Mouse (Mus musculus): Measurements from ENCODE around the gene Gpx4. TPM values are rescaled to one million over a fixed set of nuclear protein-coding genes. Genes with fewer than 3 reads are reported as not detected.

Gene Gpx4
- polyA plus RNA-seq (2017; shearing (Covaris generic)): 100 to 1,000 TPM; 450 to 480 TPM

DNA sequence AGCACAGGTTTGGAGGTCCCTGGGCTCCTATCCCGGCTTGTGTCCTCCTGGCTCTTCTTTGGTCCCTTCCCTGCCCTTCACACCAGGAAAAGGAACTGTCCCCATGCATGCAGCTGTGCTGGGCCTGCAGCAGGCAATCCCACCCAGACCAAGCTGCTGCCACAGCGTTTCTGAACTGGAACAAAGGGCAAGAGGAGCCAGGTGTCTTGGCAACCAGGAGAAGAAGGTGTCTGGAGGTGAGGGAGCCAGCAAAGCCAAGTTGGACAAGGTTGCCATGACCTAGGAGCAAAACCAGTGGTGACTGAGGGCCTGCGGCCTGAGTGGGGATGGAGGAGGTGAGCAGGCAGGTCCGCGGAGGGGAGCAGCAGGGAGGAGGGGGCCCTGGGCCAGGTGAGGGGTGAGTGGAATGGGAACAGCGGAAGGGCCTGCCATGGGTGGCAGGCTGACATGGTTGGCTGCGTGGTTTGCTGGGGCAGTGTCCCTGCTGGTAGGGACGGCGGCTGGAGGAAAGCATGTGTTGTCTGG, at the start of gene Gpx4:
Gene Gpx4, plus strand, starts transcription at position 126 of the 525 bp plus-strand sequence.
- no peak for ATAC-seq

DNA sequence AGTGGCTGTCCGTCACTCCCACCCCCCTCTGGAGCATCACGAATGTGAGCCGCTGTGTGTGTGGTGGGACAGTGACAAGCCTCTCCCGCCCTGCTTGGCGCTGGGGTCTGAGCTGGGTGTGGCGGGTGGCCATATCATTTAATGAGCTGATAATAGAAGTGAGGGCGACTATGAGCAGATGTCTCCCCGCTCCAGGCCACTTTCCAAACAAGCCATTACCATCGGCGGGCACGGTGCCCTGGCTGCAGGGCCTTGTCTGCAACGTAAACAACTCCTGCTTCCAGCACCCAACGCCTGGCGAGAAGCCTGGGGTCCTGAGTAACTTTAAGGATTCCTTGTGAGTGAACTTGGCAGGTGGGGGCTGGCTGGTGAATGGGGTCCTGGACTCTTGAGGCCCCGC, 49.1 kb upstream of the Gpx4 start:
- ATAC-seq: no peak

DNA sequence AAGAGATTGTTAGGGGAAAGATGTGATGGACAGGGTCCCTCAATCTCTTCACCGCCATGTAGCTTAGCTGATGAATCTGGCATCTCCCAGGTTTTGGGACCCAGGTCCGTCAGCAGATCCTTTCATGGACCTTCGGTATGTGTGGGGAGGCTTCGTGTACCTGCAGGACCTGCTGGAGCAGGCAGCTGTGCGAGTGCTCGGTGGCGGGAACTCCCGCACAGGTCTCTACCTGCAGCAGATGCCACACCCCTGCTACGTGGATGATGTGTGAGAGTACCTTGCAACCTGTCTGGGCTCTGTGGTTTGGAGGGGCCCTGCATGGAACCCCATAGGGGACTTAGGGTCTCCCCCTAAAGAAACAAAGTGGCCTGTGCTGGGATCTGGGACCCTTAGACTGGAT, 45.0 kb upstream of the Gpx4 start:
- ATAC-seq: no peak

DNA sequence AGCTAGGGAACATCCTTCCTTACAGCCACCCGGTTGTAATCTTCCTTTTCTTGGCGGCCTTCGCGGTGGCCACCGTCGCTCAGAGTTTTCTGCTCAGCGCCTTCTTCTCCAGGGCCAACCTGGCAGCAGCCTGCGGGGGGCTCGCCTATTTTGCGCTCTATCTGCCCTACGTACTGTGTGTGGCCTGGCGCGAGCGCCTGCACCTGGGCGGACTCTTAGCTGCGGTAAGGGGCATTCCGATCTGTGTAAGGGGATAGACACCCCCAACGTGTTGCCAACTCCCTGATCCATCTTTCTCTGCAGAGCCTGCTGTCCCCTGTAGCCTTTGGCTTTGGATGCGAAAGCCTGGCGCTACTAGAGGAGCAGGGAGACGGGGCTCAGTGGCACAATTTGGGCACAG, 44.1 kb upstream of the Gpx4 start:
- ATAC-seq: no peak

DNA sequence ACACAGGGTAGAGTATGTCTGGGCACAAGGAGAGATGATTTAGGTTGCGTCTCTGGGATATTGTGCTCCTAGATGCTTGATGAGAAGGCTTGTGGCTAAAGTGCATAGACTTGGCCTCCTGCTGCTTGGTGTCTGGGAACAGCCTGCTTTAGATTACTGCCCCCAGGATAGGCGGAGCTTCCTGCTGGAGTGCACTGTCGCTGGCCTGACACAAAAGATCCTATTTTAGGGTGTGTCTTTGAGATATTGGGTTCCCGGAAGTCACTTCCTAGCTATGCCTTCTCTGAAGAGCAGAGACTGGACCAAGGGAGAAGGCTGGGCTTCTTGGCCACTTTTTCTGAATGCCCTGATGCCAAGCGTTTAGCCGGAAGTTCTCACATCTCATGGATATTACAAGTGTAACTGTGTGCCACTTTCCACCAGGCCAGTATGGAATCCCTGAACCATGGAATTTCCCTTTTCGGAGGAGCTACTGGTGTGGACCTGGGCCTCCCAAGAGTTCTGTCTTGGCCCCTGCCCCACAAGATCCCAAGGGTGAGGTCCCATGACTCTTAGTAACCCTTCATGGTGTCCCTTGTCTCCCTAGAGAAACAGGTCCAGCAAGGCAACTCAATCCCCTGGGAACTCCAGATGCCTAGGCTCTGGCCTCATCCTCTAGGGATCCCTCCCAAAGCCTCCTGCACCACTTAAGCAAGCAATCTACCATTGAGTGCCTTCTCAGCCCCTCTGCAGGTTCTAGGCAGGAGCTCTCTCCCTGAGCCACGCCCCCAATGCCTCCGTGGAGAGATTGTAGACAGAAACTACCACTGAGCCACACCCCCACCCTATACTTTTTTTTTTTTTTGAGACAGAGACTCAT, 43.4 kb upstream of the Gpx4 start:
- no peak for ATAC-seq

DNA sequence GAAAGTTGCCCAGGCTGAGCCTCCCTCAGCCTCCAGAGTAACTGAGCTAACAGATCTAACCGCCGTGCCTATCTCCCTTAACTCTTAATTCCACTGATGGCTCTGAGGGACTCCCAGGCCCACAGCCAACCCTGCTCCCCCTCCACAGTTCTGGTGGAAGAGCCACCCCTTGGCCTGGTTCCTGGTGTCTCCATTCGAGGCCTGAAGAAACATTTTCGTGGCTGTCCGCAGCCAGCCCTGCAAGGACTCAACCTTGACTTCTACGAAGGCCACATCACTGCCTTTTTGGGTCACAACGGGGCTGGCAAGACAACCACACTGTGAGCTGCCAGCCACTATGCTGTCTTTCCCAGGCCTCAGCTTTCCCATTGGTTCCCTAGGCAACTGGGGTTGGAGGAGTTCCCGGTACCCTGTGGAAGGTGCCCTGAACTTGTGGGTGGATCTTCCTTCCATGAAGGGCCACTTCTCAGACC, 42.7 kb upstream of the Gpx4 start:
- ATAC-seq: no peak

DNA sequence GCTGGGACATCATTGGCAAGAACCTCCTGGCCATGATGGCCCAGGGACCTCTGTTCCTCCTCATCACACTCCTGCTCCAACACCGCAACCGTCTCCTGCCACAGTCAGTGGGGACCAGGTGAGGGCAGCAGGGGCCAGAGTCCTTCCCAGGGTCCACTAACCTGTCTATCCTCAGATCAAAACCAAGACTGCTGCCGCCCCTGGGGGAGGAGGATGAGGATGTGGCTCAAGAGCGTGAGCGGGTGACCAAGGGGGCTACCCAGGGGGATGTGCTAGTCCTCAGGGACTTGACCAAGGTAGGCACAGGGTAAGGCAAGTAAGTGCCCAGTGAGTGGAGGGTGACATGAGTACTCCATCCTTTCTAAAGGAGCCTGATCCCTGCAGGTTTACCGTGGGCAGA, 35.2 kb upstream of the Gpx4 start:
- no peak for ATAC-seq

DNA sequence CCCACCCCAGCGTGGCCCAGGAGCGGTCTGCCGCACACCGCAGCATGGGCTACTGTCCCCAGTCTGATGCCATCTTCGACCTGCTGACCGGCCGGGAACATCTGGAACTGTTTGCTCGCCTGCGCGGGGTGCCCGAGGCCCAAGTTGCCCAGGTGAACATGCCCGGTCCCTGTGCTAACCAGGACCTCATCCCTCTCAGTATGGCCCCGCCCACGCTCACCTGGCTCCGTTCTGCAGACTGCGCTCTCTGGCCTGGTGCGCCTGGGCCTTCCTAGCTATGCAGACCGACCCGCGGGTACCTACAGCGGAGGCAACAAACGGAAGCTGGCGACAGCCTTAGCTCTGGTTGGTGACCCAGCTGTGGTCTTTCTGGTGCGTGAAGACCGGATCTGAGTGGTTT, 33.4 kb upstream of the Gpx4 start:
- ATAC-seq: no peak

DNA sequence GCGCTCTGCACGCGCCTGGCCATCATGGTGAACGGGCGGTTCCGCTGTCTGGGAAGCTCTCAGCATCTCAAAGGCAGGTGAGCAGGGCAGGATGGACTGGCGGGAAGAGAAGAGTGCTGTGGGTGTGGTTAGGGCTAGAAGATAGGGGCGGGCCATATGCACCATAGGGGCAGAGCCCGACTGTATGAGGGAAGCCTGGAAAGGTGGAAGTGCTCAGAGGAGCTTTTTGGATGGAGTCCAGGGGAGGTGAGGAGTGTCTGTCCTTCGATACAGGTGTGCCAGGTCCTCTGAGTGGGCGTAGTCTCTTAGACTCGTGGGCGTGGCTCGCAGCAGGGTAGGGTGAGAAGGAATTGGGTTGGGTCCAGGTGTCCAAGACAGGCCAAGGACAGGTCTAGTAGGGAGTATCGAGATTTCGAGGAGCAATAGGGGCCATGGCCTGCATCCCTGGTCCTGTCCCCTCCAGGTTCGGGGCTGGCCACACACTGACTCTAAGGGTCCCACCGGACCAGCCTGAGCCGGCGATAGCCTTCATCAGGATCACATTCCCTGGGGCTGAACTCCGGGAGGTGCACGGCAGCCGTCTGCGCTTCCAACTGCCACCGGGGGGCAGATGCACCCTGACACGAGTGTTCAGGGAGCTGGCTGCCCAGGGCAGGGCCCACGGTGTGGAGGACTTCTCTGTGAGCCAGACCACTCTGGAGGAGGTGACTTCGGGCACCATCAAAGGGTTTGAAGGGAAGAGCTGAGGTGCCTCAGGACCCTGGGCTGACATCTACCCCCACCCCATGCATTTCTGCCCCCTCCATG, 32.3 kb upstream of the Gpx4 start:
- no peak for ATAC-seq

DNA sequence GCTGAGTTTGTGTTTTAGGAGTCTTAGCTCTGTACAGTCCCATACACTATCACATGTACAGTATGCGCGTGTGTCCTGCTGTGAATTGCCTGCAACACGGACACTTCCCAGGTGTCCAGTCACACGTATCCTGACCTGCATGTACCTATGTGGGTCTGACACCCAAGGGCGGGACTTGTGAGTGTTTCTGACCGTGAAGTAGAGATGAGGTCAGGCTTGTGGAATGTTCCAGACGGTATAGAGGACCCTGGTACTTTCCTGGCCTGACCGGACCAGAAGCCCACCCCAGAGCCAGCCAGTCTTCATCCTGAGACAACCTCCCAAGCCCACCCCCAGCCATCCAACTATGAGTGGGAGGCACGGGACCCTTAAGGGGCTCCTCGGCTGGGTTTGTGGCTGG, 31.4 kb upstream of the Gpx4 start:
- no peak for ATAC-seq

DNA sequence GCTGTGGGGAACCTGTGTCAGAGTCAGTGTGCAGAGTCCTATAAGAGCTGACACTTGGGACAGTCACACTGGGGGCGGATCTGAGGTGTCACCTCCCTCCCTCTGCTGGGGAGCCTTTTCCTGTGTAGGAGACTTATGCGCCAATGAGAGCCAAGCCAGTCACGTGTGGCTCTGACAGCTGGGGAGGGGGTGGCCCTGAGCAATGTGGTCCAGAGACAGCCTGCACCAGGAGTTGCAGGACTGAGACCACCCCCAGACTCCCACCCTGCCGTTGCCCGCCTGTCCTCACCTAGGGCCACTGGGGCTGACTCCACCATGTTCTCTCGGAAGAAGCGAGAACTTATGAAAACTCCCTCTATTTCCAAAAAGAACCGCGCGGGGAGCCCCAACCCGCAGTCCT, 30.5 kb upstream of the Gpx4 start, which contains the start of gene Arhgap45:
Gene Arhgap45, plus strand, starts transcription at position 143 of the 400 bp plus-strand sequence.
- peak; percentile 86 for ATAC-seq

DNA sequence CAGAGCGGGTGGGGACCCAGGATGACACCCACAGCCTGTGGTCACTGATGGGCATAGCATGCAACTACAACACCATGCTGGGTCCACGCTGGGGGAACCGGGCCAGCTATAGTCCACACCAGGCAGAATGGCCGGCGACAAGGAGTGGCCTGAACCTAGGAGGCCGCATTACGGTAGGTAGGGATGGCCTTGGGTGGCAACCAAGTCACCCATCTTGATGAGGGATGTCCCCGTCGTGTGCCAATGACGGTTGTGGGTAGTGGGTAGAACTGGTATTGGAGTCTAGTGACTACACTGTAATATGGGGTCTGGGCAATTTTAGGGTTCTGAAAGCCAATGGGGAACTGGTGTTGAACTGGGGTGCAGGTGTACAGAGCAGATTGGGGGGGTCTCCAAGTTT, 30.0 kb upstream of the Gpx4 start:
- peak; percentile 28 for ATAC-seq

DNA sequence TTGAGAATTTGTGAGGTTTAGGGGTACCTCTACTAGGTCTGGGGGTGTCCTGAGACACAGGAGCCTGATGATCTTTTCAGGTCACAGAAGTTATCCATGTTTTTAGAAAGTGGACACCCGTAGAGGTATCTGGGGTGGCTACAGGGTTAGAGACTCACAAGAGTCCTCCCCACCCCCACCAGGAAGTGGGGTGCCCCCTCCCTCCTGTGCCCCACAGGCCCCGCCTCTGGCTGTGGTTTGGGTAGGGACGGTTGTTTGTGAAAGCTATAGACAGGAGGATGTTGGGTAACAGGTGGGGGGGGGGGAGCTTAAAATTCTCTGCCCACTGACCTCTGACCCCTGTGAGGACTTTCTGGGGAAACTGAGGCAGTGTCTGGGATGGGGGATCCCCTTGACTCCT, 29.6 kb upstream of the Gpx4 start:
- peak; percentile 60 for ATAC-seq

DNA sequence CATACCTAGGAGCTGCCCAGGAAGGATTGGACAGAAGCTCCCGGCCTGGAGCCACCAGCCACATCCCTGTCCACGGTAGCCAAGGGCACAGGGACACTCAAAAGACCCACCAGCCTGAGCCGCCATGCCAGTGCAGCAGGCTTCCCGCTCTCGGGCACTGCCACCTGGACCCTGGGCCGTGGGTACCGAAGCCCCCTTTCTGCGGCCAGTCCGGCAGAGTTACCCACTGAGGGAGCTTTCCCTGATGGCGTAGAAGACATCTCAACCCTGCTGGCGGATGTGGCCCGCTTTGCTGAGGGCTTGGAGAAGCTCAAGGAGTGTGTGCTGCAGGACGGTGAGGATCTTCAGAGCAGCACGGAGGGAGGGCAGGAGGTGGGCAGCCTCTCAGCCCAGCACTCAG, 29.2 kb upstream of the Gpx4 start:
- ATAC-seq: no peak

DNA sequence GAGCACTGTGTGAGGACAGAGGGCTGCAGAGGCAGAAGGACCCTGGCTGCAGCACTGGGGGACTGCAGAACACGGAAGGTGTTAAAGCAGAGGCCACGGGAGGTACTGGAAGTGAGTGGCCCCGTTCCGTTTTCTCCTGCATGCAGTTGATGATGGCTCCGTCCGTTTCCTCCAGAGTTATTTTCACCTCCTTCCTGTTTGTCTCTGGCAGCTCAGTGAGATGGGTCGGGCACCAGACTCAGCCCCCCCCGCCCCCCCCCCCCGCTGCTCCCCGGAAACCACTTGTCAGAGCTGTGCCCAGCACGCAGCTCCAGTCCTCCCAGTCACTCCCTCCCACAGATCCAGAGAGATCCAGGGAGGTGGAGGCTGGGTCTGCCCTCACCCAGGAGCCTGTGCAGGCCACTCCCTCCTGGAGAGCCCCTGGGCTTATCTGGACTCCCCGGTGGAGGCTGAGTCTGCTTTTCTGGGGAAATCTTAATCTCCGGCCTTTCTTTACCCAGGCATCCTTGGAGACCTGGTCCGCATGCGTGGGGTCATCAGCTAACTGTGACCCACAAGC, 28.1 kb upstream of the Gpx4 start:
- ATAC-seq: peak; percentile 21

DNA sequence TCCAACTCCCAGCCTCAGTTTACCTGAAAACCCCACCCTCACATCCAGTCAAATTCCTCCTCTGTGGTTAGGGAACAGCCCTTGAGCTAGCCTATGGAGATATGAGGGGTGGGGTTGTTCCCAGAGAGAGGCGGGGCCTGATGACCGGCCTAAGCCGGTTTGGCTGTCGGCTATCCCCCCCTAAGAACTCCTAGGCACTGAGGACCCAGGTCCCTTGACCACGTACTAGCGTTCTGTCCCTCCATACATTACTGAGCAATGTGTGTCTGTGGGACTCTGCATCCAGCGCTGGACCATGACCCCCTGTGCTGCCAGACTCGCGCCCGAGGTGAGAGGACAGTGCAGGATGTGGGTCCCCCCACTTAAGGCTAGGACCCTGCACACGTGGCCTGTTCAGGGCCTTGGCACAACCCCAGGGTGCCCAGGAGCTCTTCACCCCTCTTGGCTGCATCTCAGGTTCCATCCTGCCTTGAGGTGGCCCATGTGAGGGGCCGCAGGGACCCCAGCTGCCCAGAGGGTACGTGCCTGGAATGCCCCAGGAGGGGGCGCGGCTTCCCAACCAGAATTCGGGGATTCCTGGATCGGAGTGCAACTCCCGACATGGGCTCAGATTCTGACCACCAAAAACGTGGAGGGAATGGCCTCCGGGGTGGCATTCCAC, 27.4 kb upstream of the Gpx4 start:
- no peak for ATAC-seq

DNA sequence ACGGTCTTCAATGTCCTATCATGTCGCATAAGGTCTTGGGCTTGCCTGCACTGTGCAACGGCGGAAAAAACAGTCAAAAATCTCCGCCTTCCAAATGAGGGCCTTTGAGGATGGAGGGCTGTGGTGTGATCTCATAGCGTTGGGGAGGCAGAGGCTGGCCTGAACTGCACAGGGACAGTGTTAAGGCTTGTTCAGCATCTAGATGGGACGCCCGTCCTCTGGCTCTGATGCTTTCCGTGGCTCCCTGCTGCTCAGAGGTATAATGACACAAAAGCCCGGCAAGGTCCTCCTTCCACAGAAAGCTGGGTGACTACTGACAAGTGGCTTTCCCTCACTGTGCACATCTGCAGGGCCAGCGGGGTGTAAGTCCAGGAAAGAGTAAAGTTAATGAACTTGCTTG, 26.8 kb upstream of the Gpx4 start:
- ATAC-seq: no peak

DNA sequence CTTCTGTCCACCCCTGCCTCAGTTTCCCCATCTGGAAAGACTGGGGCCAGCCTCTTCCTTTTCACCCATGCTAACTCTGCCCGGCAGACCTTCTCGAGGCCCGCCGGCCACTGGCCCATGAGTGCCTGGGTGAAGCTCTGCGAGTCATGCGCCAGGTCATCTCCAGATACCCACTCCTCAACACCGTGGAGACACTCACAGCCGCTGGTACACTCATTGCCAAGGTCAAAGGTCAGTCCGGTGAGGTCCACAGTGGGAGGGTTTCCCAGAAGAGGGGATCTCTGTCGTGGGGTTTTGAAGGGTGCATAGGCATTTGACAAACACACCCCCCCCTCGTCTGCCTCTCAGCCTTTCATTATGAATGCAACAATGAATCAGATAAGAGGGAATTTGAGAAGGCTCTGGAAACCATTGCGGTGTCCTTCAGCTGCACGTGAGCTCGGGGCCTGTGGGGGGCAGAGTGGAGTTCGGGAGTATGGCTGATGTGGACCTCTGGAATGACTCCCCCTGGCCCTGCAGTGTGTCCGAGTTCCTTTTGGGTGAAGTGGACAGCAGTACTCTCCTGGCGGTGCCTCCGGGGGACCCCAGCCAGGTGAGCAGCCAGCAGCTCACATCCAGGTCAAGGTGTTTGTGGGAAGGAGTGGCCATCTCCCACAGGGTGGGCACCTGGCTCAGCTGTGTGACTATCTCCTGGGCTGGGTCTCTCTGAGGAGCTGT, 26.2 kb upstream of the Gpx4 start:
- ATAC-seq: no peak

DNA sequence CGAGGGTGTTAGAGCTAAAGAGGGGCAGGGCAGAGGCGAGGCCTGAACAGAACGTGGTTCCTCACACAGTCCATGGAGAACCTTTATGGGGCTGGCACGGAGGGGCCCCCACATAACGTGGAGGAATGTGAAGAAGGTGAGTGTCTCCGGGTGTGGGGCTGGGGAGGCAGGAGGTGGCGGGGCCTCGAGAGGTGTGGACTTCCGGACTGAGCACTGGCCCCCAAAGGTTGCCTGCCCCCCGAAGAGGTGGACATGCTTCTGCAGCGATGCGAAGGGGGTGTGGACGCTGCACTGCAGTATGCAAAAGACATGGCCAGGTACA, 25.7 kb upstream of the Gpx4 start:
- no peak for ATAC-seq

DNA sequence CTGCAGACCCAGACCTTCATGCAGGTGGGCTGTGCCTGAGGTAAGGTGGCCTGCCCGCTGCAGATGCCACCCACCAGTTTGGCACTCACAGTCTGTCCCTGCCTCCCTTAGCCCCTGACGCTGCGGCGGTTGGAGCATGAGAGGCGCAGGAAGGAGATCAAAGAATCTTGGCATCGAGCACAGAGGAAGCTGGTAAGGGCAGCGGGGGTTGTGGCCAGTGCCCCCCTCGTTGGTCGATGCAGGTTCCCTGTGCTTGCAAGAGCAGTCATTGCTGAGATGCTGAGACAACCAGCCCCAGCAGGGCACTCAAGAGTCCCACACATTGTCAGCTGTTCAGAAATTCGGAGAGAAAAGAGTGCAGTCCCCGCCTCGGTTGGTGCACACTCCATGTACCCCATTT, 24.8 kb upstream of the Gpx4 start:
- no peak for ATAC-seq

DNA sequence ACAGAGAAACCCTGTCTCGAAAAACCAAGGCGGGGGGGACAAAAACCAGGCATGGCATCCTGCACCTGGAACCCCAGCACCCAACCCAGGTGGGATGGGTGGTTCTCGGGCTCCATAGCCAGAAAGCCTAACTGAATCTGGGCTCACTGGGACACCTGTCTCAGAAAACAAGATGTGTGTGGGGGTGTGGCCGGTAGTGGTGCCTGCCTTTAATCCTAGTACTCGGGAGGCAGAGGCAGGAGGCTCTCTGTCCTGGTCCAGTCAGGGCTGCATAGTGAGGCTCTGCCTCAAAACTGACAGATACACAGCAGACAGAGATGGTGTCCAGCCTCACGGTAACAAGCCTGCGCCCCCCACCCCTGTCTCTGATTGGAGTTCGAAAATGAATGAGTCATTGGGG, 24.2 kb upstream of the Gpx4 start:
- no peak for ATAC-seq

DNA sequence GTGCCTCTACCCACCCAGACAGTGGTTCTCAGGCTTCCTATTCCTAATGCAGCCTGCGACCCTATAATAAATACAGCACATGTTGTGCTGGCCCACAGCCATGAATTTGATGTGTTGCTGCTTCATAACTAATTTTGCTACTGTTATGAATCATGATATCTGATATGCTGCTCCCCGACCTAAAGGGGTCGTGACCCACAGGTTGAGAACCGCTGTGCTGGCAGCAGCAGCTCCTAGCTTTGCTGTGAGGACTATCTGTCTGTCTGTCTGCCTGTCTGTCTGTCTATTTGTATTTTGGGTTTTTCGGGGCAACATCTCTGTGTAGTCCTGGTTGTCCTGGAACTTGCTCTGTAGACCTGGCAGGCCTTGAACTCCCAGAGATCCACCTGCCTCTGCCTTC, 23.2 kb upstream of the Gpx4 start:
- ATAC-seq: peak; percentile 23
